Mouse (Mus musculus): ENCODE measurements around the gene Sec14l5.

Gene Sec14l5

DNA sequence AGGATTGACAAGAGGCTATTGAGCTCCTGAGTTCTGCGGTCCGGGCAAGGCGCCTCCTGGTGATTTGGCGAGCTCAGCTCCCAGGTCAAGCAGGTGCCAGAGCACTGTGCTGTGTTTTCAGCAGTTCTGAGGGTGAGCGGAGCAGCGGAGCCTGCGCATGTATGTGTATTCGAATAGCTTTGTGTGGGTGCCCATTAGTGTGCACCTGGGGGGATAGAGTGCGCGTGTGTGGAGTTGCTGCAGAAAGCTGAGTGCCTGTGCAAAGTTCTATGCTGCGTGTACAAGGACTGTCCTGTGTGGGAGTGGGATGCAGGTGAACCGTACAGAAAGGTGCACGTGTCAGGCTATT lies at the start of gene Sec14l5:
Gene Sec14l5 (plus strand): TSS at position 73 of the 349 bp plus-strand sequence.
- DNase-seq (ENCODE audit: low read depth): no peak

DNA sequence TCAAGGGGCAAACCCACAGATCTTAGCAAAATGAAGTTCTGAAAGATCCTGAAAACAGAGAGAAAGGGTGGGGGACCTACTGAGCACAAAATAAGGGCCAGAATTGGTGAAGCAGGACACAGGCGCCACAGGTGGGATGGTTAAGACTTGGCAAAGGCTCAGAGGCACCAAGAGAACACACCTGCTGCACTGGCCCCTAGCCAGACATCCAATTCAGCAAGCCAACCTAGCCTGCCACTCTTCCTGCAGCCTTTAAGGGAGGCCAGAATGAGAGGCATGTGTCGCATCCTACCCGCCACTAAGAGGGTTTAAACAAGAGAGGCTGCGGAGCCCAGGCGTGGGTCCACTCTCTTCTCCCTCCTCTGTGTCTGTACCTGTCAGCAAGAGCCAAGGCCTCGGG lies 45.9 kb upstream of the Sec14l5 start:
- DNase-seq (ENCODE audit: low read depth): no peak

DNA sequence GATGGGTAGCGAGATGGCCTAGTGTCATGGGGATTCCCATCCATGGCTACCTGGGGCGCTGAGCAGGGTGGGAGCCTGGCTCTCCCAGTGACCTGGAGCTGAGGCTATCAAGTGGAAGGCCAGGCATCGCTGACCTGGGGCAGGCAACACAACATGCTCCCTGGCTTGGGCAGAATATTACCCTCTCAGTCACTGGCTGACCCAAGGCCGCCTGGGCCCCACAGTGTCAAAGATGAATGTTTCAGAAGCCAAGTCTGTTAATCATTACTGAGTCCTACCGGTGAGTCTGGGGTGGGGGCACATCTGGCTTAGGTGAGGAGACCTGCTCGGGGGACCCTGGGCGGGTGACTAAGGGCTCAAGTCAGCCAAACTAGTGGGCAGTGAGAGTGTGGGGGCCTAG lies 37.0 kb upstream of the Sec14l5 start:
- no peak for DNase-seq (ENCODE audit: low read depth)

DNA sequence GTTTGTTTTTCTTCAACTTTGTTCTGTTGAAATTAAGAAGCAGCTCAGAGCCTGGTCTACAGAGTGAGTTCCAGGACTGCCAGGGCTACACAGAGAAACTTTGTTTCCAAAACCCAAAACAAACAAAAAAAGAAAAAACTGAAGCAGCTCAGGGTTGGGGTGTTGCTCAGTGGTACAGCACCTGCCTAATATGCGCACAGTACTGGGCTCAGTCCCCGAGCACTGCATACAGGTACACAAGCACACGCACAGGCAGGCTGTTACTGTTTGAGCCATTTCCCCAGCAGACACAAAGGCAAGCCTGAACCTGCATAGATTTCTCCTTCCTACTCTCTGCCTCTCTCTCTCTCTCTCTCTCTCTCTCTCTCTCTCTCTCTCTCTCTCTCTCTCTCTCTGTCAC lies 35.9 kb upstream of the Sec14l5 start:
- no peak for DNase-seq (ENCODE audit: low read depth)

DNA sequence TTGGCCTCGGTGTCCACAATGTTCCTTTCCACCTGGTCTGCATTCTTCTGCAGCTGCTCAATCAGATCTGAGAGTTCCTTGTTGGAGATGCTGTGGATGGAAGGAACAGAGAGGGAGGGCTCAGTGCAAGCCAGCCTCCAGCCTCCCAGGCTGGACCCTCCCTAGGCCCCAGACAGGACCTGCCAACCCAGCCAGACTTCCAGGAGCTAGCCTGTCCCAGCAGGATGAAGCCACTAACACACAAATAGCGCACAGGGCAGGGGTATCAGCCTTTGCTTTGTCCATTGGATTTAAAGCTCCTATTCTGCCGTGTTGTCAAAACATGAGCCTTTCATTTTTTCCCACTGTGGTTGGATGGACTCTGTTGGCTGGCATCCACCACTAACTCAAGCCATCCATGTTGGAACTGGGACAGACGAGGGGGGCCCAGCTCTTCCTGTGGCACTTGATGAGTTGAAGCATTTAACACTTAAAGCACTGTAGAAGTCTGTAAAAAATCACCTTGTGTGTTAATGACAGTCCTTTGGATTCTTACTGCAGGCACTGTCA lies 33.8 kb upstream of the Sec14l5 start:
- no peak for DNase-seq (ENCODE audit: low read depth)

DNA sequence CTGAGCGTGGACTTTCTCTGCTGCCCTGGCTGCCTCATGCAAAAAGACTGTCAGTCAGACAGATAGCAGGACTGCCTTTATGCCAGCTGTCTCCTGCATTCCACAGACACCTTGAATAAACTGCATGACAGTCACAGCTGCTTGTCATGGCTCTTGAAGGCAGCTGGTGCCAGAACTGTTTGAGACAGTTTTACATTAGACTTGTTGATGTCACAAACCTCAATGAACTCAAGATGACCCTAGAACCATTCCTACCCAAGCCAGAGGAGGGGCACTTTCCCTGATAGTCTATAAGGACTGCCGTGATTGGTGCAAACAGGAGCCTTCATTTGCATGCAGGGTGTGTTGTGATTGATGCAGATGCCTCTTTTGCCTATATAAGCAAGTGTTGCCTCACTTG lies 33.3 kb upstream of the Sec14l5 start:
- peak; percentile 32 for DNase-seq (ENCODE audit: low read depth)

DNA sequence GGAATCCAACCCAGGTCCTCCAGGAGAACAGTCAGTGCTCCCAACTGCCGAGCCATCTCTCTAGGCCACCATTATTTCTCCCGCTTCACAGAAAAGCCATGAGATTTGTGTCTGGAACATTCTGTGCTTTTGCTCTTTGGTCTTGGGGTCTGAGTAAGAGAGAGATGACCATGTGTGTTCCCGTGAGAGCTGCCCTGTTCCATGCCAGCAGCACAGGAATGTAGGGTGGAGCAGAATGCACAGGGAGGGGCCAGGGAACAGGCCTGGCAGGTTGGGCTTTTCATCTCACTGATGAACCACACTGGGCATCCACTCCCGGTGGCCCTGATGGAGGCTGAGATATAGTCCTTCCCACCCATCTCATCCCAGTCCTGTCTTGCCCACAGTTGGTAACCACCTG lies 27.5 kb upstream of the Sec14l5 start:
- DNase-seq (ENCODE audit: low read depth): no peak

DNA sequence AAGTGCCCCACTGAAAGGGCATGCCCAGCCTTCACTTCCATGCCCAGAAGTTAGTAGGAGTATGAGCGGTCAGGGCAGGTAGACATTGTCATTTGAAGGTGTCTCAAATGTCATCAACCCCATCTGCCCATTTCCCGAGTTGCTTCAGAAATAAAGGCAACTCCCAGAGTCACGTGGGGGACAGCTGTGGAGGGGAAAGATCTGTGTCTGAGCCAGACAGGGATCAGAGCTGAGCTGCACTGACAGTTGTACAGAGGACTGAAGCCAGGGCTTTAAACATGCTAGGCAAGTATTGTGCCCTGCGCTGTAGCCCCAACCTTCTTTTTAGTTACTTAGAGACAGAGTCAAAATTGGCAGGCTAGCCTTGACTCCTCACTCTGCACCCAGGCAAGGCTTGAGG lies 27.1 kb upstream of the Sec14l5 start:
- no peak for DNase-seq (ENCODE audit: low read depth)

DNA sequence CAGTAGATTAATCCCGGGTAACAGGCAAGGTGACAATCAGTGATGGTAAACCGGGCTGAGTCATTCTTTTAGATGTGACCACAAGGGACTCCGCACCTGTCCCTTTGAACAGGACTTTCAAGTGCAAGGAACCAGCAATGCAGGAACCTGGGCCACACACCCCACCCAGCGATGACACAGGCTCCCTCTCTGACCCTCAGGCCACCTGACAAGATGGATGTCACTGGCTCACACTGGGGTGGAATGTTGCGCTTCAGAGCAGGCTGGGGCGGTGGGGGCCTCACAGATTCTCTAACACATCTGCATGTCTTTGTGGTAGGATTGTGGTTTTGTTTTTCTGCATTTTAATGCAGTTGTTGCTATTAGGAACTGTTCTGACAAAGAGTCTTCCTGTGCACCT lies 23.4 kb upstream of the Sec14l5 start:
- no peak for DNase-seq (ENCODE audit: low read depth)

DNA sequence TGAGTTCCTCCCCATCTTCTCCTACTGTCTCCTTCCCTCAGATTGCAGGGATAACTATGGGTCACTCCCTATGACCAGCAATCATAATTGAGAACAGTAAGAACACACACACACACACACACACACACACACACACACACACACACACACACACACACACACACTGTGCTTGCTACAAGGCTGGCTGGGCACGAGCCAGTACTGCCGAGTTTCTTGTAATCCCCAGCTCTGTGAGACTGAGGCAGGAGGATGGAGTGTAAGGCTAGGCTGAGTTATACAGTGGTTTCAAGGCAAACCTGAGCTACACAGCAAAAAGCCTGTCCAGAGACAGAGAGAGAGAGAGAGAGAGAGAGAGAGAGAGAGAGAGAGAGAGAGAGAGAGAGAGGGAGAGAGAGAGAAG lies 16.7 kb upstream of the Sec14l5 start:
- no peak for DNase-seq (ENCODE audit: low read depth)

DNA sequence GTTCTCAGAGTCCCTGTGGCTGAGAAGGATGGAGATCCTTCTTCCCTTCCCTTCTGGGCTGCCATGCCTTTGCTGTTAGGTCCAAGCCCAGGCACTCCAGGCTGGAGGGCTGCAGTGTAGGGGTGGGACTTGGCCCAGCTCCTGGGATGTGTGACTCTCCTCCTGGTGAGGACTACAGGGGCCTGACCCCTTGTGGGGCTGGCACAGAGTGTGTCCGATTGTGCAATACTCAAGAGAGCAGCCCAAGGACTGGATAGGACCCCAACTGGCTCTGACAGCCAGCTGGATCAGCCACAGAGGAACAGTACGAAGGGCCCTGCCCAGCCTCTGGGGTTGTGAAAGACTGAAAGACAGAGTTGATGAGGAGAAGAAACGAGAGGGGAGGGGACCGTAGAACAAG lies 16.1 kb upstream of the Sec14l5 start:
- DNase-seq (ENCODE audit: low read depth): no peak

DNA sequence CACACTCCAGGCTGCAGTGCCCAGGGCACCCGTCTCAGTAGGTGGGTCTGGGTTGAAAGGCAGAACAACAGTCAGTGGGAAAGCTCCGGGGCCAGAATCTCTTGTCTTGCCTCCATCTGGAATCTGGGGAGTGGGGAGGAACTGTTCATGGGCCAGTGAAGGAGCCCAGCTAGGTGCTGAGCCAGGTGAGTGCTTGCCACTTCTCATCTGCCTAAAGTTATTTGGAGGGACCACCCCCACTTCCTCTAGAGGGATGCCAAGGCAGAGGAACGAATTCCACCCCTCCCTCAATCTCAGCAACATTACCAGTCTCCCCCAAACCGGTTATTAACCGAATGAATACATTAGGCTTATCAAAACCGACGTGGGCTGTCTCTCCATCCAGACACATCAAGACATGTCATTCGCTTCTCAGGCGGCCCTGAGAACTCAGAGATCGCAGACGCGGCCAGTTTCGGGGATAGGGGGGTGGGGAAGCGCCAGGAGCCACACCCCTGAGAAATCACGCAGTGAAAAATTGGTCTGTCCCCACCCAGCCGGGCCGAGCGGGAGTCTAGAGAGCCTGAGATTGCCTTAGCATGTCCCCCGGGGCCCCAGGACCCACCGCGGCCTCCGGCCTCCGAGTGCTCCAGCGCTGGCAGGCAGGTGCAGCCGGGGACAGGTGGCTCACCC lies 15.5 kb upstream of the Sec14l5 start:
- no peak for DNase-seq (ENCODE audit: low read depth)

DNA sequence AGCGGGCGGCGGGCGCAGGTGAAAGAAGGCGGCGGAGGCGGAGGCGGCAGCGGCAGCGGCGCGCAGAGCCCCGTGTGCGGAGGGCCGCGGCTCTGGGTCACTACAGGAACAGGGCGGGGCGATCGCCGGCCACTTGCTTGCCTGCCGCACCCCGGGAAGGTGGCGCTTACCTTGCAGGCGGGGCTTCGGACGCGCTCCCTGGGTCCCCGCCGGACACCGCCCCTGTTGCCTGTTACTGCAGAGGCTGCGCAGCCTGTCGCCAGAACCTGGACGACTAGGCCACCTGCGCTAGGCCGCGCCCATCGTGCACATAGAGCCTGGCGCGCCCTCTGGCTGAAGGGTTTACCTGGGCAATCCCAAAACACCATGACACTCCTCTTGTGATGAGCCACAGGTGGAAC lies 14.5 kb upstream of the Sec14l5 start, which contains the start of gene Ppl:
Gene Ppl (minus strand): TSS at position 21 of the 401 bp plus-strand sequence.
- no peak for DNase-seq (ENCODE audit: low read depth)

DNA sequence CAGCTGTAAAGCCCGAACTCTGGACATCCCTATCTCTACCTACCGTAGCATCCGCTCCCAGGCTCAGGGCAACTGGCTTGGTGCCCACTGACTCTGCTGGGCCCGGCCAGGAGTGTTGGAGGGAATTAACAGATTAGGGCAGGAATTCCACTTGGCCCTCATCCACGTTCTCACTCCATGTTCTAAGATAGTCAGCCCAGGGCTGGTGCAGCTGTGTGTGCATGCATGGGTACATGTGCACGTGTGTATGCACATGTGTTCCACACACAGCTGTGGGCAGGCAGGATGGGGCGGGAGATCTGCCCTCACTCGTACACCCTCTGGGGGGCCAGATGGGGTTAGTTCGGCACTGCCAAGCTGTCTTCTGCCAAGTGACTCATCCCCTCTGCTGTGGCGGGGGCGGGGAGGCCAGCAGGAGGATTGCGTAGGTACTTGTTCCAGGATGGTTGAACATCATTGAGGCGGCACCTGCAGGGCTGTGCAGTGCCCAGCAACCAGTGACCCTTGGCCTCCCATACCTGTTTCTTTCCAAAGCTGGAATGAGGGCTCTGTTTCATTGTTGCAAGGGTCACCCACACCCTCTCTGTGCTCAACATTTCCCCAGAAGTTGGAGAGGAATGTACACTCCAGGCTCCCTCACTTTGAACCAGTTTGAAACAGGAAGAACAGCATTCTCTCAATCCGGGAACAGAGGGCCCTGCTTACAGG lies 12.1 kb upstream of the Sec14l5 start:
- peak; percentile 69 for DNase-seq (ENCODE audit: low read depth)

DNA sequence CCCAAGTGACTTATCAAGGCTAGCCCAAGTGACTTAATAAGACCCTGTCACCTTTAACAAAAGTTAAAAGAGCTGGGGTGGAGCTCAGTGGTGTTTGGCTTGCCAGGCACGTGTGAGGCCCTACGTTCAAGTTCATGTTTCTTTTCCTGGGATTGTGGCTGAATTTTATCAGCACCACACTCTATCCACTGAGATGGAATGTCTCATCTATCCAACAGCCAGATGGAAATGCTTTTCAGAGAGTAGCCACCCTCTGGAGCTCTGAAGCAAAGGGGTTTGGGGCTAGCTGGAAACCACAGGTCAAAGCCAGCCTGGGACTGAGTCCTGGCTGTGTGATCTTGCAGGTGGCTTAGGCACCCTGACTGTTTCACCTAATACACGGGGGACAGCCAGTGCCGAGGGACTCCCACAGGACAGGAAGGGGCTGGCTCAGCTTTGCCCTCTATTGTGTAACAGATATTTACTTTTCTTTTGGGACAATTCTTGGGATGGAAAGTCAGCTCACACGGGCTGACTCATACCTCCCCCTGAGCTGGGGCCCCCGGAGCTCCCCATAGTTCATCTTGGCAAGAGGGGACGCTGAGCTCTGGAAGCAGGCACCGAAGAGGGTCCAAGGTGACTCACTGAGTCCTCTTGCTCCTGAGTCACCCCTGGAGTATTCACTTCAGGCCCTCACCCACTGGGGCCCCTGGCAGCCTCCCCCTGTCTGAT lies 11.2 kb upstream of the Sec14l5 start:
- peak; percentile 25 for DNase-seq (ENCODE audit: low read depth)

DNA sequence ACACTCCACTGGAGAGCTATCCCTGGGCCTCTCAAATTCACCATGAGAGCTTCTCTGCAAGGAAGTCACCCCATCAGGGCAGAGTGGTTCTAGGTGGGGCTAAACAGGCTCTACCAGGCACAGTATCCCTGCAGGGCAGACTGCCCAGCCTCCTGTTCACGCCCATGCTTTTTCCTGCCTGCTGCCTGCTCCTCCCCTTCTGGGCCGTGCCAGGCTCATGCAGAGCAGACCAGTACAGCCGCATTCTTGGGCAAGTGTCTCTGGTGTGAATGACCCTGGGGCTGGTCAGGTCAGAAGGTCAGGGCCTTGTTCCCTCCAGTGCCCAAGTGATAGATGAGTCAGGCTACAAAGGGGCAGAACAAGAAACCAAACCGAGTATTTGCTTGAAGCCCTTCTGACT lies 10.4 kb upstream of the Sec14l5 start:
- peak; percentile 81 for DNase-seq (ENCODE audit: low read depth)

DNA sequence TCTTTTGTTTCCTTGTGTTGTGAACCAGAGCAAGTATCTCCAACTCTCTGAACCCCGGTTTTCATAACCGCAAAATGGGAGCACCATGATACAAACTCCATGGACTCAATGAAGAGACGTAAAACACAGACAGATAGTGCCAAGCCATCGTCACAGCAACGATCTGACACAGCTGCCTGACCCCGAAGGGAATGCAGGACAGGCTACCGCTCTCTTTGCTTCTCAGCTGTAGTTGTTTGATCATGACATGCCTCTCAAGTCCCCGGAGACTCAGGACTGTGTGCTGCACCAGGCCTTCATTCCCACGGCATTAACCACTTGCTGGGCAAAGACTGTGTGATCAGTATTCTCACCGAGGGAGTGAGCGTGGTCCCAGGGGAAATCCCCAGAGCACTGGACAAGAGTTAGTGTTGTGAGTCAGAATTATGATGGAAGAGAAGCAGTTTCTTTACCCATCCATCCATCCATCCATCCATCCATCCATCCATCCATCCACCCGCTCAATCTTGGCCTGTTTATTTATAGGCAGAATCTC lies 9.8 kb upstream of the Sec14l5 start:
- DNase-seq (ENCODE audit: low read depth): no peak

DNA sequence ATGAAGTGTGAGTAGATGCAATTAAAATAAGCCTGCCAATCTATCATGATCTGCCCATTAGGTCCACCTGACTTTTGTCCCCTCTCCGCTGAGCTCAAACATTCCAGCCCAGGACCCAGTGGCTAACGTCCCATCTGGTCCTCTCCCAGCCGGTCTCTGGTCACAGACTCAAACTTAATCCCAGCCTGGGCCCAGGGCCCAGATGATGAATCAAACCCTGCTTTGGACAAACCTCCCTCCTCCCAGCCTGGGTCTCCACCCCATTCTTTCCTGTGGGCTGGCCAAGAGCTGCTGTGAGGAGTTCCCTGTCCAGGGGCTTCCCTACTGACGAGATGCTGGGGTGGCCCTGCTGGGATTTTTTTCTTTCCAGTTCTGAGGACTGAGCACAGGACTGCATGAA lies 7.2 kb upstream of the Sec14l5 start:
- DNase-seq (ENCODE audit: low read depth): no peak

DNA sequence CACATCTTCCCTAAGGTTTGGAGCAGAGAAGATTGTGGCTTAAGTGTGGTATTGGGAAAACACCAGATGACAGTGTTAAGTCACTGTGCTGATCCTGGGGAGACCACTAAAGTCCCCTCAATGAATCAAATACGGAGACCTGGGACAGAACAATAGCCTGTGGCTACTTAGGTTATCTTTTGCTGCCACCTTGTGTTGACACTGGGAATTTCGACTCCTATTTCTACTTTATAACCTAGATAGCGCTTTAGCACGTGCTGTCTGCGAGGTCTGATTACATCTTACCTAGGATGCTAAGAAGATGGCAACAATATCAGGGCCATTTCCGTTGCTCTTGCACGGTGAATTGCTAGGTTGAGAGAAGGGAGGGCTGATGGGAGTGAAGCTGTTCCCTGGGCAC lies 1.3 kb upstream of the Sec14l5 start:
- peak; percentile 87 for DNase-seq (ENCODE audit: low read depth)

DNA sequence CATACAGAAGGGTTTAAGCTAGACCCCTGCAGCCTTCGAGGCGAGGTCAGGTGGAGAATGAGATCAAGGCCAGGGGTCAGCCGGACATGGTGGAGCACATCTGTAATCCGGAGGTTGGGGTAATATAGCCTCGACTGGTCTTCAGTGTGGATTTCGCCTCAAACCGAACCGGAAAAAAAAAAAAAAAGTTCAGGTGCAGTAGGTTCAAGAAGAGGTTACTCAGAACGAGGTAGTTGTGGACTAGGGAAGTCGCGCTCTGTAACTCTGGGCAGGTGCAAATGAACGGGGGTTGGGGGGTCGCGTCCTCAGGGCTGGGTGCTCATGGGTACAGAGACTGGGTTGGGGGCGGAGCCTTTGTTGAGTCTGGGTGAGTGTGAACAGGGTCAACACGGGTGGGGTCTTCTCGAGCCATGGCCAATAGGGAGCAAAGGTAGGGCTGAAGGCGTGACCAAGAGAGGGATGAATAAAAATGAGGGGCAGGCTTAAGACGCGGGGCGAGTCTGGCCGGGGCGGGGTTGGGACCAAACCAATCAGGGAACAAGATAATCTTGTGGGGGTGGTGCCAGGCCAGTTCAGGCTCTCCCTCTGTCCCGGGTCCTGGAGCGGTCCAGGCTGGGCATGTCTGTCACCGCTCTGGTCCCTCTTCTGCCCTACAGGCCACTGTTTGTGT lies 407 bp upstream of the Sec14l5 start:
- peak; percentile 42 for DNase-seq (ENCODE audit: low read depth)

DNA sequence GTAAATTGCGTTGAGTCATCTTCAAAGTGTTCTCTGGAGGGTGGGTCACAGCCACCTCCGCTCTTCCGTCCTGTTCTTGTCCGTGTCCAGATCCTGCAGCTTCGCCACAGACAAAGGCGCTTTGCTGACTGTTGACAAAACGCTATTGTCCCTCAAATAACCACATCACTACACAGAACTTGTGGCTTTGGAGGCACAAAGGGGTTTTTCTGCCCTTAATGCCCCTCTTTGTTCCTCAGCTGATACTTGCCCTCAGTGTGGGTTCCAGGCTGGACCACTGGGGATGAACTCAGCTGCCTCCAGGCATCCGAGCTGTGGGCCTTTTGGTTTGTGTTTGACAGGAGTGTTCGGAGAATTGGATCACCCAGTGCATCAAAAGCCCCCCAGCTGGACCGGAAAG lies 3.6 kb downstream of the Sec14l5 start:
- no peak for DNase-seq (ENCODE audit: low read depth)

All from 416B (cell line).